Mouse (Mus musculus) cerebellum, adult 18-20 months (tissue): ENCODE data around the gene Lrfn3.

Experiments
- DNase-seq, 2 experiments: peaks; one replicate each; pipeline ENCODE4 v3.0.0; 2021

Gene Lrfn3

GRCm38 (mm10) chr7:30362652-30363343 lies at the start of gene Lrfn3:
TSS of gene Lrfn3 (minus strand) at chr7:30362772.
- peak; percentile 75 to 84 for DNase-seq

GRCm38 (mm10) chr7:30411023-30411422 lies 48.5 kb upstream of the Lrfn3 start:
- no peak for DNase-seq

GRCm38 (mm10) chr7:30409789-30410188 lies 47.2 kb upstream of the Lrfn3 start:
- DNase-seq = no peak

- no peak for DNase-seq
Measured at GRCm38 (mm10) chr7:30408639-30409038, 46.1 kb upstream of the Lrfn3 start.

- DNase-seq = no peak
Measured at GRCm38 (mm10) chr7:30402343-30402742, 39.8 kb upstream of the Lrfn3 start.

GRCm38 (mm10) chr7:30399671-30400070 lies 37.1 kb upstream of the Lrfn3 start:
- no peak for DNase-seq

- DNase-seq = no peak
Measured at GRCm38 (mm10) chr7:30394871-30395270, 32.3 kb upstream of the Lrfn3 start.

- no peak for DNase-seq
Measured at GRCm38 (mm10) chr7:30394379-30394778, 31.8 kb upstream of the Lrfn3 start.

GRCm38 (mm10) chr7:30393631-30394030 lies 31.1 kb upstream of the Lrfn3 start:
- no peak for DNase-seq

- no peak for DNase-seq
Measured at GRCm38 (mm10) chr7:30392746-30393520, 30.4 kb upstream of the Lrfn3 start.

GRCm38 (mm10) chr7:30384106-30384505 lies 21.5 kb upstream of the Lrfn3 start:
- no peak for DNase-seq

GRCm38 (mm10) chr7:30380061-30380460 lies 17.5 kb upstream of the Lrfn3 start:
- DNase-seq = no peak

- DNase-seq = peak; percentile 94 to 98
Measured at GRCm38 (mm10) chr7:30373501-30373962, 11.0 kb upstream of the Lrfn3 start.

- DNase-seq = peak in 1 of 2 experiments; percentile 0
Measured at GRCm38 (mm10) chr7:30367466-30367865, 4.9 kb upstream of the Lrfn3 start.

GRCm38 (mm10) chr7:30363344-30363738 lies 769 bp upstream of the Lrfn3 start:
- DNase-seq = peak; percentile 11 to 39

- DNase-seq = peak in 1 of 2 experiments; percentile 10
Measured at GRCm38 (mm10) chr7:30360028-30360427, 2.5 kb downstream of the Lrfn3 start.

- peak; percentile 14 to 19 for DNase-seq
Measured at GRCm38 (mm10) chr7:30359276-30359865, 3.2 kb downstream of the Lrfn3 start.

GRCm38 (mm10) chr7:30358378-30359186 lies 4.0 kb downstream of the Lrfn3 start:
- peak in 1 of 2 experiments; percentile 1 for DNase-seq

- peak in 1 of 2 experiments; percentile 8 for DNase-seq
Measured at GRCm38 (mm10) chr7:30354059-30354458, 8.5 kb downstream of the Lrfn3 start.

GRCm38 (mm10) chr7:30353279-30353822 lies 9.2 kb downstream of the Lrfn3 start:
- DNase-seq = peak; percentile 68 to 80

- DNase-seq = peak; percentile 79 to 93
Measured at GRCm38 (mm10) chr7:30347828-30348227, 14.7 kb downstream of the Lrfn3 start.

GRCm38 (mm10) chr7:30346635-30347379 lies 15.8 kb downstream of the Lrfn3 start:
- peak; percentile 12 to 16 for DNase-seq
